Mouse (Mus musculus): ENCODE data around the gene Eno2. TPM values are rescaled to one million over a fixed set of nuclear protein-coding genes. Genes with fewer than 3 reads are reported as not detected.
"Not testable (repeated sequence)": the region's sequence is repeated elsewhere in the genome, so short reads cannot be mapped to it uniquely, and the experiment has no call there.

Eno2 gene
- 1 to 10 TPM; 2.2 to 2.9 TPM for total RNA-seq (2021)

- peak; percentile 27 to 39 for DNase-seq
- intact Hi-C loops (cut with DNase I) = no loop called here
These were observed at the start of gene Eno2 for GRCm38 (mm10) chr6:124769101-124769765. Gene Eno2, minus strand, starts transcription at chr6:124769673.

DNA sequence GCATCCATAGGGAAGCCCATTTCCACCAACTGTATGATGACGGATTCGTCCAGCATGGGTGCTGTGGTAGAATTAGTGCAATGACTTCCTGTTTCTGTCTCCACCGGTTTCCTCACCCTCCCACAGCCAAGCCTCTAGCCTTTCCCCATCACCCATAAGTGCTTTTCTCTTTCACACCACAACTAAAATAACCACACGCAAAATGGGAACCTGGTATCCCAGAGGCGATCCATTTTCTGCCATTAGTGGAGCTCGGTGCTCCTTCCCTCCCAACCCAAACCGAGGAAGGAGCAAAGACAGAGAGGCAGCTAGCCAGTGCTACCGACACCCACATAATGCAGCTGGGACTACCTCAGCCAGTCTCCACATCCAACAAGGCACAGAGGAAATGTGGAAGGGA lies 48.5 kb upstream of the Eno2 start:
- no peak for DNase-seq
- intact Hi-C loops (cut with DNase I) = no loop called here

GRCm38 (mm10) chr6:124817563-124817962 lies 48.1 kb upstream of the Eno2 start:
- intact Hi-C loops (cut with DNase I) = no loop called here
- no peak for DNase-seq

- intact Hi-C loops (cut with DNase I) = no loop called here
- no peak for DNase-seq
These were observed 47.7 kb upstream of the Eno2 start for GRCm38 (mm10) chr6:124817125-124817524.

DNA sequence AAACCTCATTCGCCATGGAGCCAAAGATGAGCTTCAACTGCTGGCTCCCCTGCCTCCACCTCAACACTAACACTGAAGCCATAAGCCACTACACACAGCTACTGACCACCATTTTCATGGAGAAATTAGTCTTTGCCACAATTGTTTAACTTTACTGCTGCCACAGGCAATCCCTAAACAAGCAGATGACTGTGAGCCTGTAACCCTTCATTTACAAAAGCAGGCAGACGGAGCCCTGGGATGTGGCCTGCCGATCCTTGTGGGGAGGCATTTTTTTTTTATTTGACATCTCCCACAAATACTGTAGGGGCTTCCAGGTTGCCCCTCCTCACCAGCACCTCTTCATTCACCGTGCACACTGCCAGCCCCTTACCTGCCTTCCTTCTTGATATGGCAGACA lies 47.1 kb upstream of the Eno2 start:
- intact Hi-C loops (cut with DNase I) = no loop called here
- no peak for DNase-seq

DNA sequence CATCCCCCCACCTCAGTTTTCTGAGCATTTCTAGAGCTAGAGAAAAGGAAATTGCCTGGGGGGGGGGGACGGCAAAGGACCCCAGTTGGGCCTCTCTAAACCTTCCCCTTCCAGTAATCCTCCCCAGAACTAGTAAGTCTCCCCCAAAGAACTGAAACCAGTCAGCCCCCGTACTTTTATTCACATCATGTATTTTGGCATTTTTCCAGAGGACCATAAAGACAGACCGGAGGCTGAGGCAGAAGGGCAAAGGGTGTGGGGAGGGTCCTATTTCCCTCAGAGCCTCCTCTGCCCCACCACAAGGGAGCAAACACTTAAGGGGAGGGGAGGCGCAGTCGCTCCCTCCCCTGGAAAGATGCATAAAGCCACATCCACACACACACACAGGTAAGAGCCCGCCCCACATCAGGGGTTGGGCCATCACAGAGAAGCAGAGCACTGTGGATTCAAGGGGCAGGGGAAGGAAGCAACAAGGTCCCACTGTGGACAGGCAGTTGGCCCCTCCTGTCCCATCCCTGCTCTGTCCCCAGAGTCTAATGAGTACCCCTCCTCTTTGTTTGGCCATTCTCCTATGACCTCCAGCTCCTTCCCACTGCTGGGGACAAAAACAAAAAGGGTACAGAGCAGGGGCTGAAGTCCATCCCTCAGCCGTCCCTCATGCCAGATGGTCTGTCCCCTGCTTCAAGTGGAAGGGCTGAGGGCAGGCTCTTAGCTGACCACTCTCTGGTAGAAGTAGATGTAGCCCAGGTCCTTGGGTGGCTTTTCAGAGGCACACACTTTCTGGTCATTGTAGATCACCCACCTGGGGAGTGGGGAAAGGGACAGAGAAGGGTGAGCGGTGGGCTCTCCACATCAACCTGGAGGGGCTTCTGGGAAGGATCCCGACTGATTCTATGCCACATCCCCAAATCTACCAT lies 45.6 kb upstream of the Eno2 start:
- intact Hi-C loops (cut with DNase I) = no loop called here
- no peak for DNase-seq

DNA sequence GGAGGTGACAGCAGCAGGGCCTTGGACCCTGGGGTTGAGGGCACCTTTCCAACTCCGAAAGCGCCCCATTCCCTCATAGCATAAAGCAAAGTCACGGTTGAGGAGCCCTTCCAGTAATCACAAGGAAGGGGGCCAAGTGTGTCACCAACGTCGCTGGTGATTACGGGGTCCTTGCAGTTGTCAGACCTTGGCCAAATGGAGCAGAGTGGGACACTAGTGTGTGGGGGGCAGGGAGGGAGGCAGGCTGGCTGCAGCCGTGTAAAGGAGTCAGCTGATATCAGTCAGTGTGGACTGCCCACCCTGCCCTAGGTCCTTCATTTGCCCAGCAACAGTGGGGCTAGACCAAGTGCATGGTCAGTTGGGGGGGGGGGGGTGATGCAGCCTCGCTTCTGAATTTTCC lies 45.0 kb upstream of the Eno2 start:
- intact Hi-C loops (cut with DNase I) = no loop called here
- no peak for DNase-seq

- DNase-seq = peak; percentile 90 to 91
- intact Hi-C loops (cut with DNase I) = no loop called here
These were observed 44.5 kb upstream of the Eno2 start, which contains the start of gene Tpi1 for GRCm38 (mm10) chr6:124813933-124814332. Gene Tpi1, minus strand, starts transcription at chr6:124814296.

DNA sequence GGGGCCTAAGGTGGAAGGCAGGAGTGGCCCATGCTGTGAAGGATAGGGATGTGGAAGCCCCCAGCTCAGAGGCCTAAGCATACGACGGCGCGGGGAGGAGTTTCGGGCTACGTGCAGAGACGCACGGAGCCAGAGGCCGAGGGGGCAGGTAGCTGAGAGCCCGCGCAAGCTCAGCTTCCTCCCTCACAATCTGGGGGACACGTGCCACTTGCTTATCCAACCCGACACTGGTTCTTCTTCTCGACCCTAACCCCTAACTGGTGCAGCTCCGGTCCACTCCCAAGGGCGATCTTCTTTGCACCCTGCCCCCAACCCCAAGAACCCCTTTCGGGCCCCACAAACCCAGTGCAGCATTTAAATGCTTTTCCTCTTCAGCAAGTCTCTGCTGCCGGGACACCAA lies 44.0 kb upstream of the Eno2 start:
- peak; percentile 57 to 65 for DNase-seq
- intact Hi-C loops (cut with DNase I) = no loop called here

- intact Hi-C loops (cut with DNase I) = no loop called here
- no peak for DNase-seq
These were observed 43.4 kb upstream of the Eno2 start for GRCm38 (mm10) chr6:124812848-124813247.

GRCm38 (mm10) chr6:124811701-124812560 lies 42.5 kb upstream of the Eno2 start:
- intact Hi-C loops (cut with DNase I) = no loop called here
- DNase-seq = no peak

- intact Hi-C loops (cut with DNase I) = no loop called here
These were observed 41.9 kb upstream of the Eno2 start for GRCm38 (mm10) chr6:124811403-124811665.

DNA sequence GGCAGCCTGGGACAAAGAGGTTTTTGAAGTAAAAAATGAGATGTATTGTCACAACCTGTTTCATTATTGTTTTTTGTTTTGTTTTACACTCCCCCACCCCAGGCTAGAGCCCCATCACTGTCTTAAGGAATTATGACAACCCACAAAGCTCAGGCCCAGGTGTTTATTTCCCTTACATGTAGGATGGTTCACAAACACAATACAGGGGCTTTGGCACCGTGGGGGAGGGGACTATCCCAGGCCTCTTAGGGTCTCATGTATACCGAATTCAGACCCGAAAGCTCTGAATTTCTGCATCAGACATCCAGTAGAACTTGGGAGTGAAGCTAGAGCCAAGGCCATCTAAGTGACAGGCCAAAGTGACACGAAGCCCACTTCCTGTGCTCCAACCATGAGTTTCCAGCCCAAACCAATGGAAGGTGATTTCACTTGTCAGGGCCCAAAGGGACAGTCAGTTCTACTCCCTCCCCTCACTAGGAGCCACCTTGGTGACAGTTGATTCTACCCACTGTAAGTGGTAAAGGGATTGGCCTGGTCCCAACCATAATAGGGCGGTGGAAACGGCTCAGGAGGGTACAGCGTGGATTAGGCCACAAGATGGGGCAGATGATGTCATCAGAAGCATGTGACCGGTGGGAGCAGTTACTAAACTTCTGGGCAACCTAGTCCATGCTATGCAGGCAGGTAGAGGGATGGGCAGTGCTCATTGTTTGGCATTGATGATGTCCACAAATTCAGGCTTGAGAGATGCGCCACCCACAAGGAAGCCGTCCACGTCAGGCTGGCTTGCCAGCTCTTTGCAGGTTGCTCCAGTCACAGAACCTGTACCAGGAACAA lies 41.3 kb upstream of the Eno2 start:
- DNase-seq; intact Hi-C loops (cut with DNase I): not testable (repeated sequence)

More at GRCm38 (mm10) chr6:124811403-124811665, 41.9 kb upstream of the Eno2 start:
- no peak for DNase-seq

DNA sequence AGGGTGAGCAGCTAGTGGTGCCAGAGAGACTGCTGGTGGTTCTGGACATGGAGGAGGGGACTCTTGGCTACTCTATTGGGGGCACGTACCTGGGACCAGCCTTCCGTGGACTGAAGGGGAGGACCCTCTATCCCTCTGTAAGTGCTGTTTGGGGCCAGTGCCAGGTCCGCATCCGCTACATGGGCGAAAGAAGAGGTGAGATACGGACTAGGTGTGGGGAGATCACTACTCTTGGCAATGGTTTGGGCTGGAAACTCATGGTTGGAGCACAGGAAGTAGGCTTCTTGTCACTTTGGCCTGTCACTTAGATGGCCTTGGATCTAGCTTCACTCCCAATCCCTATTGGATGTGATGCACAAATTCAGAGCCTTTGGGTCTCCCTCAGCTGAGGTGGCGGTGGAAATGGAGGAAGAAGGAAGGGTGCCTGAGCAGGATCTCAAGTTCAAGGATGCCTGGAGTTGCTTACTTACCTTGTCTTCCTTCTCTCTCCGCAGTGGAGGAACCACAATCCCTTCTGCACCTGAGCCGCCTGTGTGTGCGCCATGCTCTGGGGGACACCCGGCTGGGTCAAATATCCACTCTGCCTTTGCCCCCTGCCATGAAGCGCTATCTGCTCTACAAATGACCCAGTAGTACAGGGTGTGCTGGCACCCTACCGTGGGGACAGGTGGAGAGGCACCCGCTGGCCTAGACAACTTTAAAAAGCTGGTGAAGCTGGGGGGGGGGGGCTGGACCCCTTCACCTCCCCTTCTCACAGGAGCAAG lies 40.5 kb upstream of the Eno2 start:
- no peak for DNase-seq
- intact Hi-C loops (cut with DNase I) = loop anchor here (5.0 kb wide), 1 partner anchor 108 kb away; no protein-coding TSS in a partner anchor

DNA sequence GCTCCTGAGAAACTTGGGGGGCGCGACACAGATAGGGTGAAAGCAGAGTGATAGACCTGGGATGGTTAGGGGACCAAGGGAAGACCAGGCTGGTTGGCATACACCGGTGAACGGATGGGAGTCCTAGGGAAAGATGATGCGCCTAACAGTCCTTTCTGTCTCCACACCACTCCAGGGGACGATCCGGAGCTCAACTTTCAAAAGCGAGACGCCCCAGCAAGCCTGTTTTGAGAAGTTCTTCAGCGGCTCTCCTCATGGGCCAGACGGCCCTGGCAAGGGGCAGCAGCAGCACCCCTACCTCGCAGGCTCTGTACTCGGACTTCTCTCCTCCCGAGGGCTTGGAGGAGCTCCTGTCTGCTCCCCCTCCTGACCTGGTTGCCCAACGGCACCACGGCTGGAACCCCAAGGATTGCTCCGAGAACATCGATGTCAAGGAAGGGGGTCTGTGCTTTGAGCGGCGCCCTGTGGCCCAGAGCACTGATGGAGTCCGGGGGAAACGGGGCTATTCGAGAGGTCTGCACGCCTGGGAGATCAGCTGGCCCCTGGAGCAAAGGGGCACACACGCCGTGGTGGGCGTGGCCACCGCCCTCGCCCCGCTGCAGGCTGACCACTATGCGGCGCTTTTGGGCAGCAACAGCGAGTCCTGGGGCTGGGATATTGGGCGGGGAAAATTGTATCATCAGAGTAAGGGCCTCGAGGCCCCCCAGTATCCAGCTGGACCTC lies 39.7 kb upstream of the Eno2 start:
- peak; percentile 81 to 88 for DNase-seq
- intact Hi-C loops (cut with DNase I) = loop anchor here (5.0 kb wide), 1 partner anchor 107 kb away; no protein-coding TSS in a partner anchor

GRCm38 (mm10) chr6:124808358-124809012 lies 39.0 kb upstream of the Eno2 start, which contains the start of gene Spsb2:
Gene Spsb2, plus strand, starts transcription at chr6:124808661.
- peak; percentile 77 to 79 for DNase-seq
- intact Hi-C loops (cut with DNase I) = loop anchor here (5.0 kb wide), 1 partner anchor 106 kb away; no protein-coding TSS in a partner anchor

DNA sequence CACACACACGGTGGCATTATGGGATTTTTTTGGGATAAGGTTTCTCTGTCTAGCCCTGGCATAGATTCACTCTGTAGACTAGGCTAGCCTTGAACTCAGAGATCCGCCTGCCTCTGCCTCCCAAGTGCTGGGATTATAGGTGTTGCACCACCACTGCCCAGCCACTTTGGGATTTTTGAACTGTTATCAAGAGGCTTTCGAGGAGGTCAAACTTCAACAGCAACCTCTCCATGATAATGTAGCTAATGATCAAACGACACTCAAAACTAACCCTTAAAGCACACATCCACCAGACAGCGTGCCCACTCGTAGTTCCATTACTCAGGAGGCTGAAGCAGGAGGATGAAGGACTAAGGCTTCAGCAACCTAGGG lies 38.5 kb upstream of the Eno2 start:
- DNase-seq = no peak
- intact Hi-C loops (cut with DNase I) = loop anchor here (5.0 kb wide), 1 partner anchor 106 kb away; no protein-coding TSS in a partner anchor

DNA sequence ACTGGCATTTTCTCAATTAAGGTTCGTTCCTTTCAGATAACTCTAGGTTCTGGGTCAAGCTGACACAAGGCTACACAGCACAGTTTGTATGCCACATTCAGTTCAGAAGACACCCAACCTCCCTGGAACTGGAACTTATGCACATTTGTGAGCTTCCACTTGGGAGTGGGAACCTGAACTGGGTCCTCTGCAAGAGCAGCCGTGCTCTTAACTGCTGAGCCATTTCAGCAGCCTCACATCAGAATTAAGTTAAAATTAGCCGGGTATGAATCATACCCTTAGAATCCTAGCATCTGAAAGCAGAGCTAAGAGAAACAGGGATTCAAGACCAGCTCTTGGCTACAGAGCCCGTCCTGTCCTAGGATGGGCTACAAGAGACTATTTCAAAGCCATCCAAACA lies 37.9 kb upstream of the Eno2 start:
- intact Hi-C loops (cut with DNase I) = loop anchor here (5.0 kb wide), 1 partner anchor 105 kb away; no protein-coding TSS in a partner anchor
- no peak for DNase-seq

Measured in heart, postnatal 36 days (tissue).